Mouse (Mus musculus) embryonic facial prominence, embryonic 11.5 days (tissue): Measurements from ENCODE around the gene Sec14l5. TPM values are rescaled to one million over a fixed set of nuclear protein-coding genes. Genes with fewer than 3 reads are reported as not detected.

Experiments used
- ATAC-seq: fragments of 200-750 bp; cut with Nextera tagmentation; replicated peaks from 2 replicates; pipeline ENCODE4 v1.8.0; 2017; ENCODE audit warnings: low read depth; ENCODE audit not compliant: insufficient number of reproducible peaks, low FRiP score, low TSS enrichment
- DNase-seq: peaks from one replicate; pipeline ENCODE4 v3.0.0-alpha.2; 2015; ENCODE audit warnings: low spot score
- H3K27ac ChIP-seq: fragments of 300-500 bp; sonication (generic); replicated peaks from 2 replicates; pipeline ENCODE4 v1.5.1; 2014; ENCODE audit warnings: mild to moderate bottlenecking, low read depth, low read length, control low read depth
- H3K27me3 ChIP-seq: fragments of 300-500 bp; sonication (generic); 2 replicates; pipeline ENCODE4 v1.6.1; 2014; ENCODE audit warnings: mild to moderate bottlenecking, low read length, moderate library complexity, mixed read lengths; ENCODE audit not compliant: control insufficient read depth, insufficient read depth
- H3K36me3 ChIP-seq: fragments of 300-500 bp; sonication (generic); replicated peaks from 2 replicates; pipeline ENCODE4 v1.6.1; 2014; ENCODE audit warnings: low read depth, mild to moderate bottlenecking, low read length, moderate library complexity, mixed read lengths; ENCODE audit not compliant: control insufficient read depth, insufficient read depth
- H3K4me1 ChIP-seq: fragments of 300-500 bp; sonication (generic); 2 replicates; pipeline ENCODE4 v1.6.1; 2014; ENCODE audit warnings: low read length, mixed read lengths; ENCODE audit not compliant: control insufficient read depth, insufficient read depth
- H3K4me2 ChIP-seq: fragments of 300-500 bp; sonication (generic); 2 replicates; pipeline ENCODE4 v1.6.1; 2014; ENCODE audit warnings: low read depth, mild to moderate bottlenecking, control low read depth, low read length, moderate library complexity
- H3K4me3 ChIP-seq: fragments of 300-500 bp; sonication (generic); 2 replicates; pipeline ENCODE4 v1.5.1; 2014; ENCODE audit warnings: low read depth, low read length, control low read depth
- H3K9ac ChIP-seq: fragments of 300-500 bp; sonication (generic); replicated peaks from 2 replicates; pipeline ENCODE4 v1.6.1; 2014; ENCODE audit warnings: mild to moderate bottlenecking, control low read depth, low read length
- H3K9me3 ChIP-seq: fragments of 300-500 bp; sonication (generic); replicated peaks from 2 replicates; pipeline ENCODE4 v1.6.1; 2016; ENCODE audit warnings: mild to moderate bottlenecking, low read length, inconsistent platforms, mixed read lengths; ENCODE audit not compliant: control insufficient read depth
- WGBS: fragments of 180-500 bp; shearing (Covaris S2); extraction: QIAGEN DNeasy Blood & Tissue Kit; methylation state at CpG from one replicate; pipeline ENCODE4 v1.1.7; 2014; 5-methylcytosine and 5-hydroxymethylcytosine counted together
- polyA plus RNA-seq: library from polyadenylated mRNA; unstranded; fragments of >200 nt; fragmentation: Nextera tagmentation; extraction: Ambion mirVana; gene quantifications from 2 replicates; pipeline ENCODE4 v1.2.1, GENCODE M21; 2014

Sec14l5 gene
- polyA plus RNA-seq, 1 experiment from 2014 or later = 0.07 TPM

DNA sequence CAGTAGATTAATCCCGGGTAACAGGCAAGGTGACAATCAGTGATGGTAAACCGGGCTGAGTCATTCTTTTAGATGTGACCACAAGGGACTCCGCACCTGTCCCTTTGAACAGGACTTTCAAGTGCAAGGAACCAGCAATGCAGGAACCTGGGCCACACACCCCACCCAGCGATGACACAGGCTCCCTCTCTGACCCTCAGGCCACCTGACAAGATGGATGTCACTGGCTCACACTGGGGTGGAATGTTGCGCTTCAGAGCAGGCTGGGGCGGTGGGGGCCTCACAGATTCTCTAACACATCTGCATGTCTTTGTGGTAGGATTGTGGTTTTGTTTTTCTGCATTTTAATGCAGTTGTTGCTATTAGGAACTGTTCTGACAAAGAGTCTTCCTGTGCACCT, 23.4 kb upstream of the Sec14l5 start:
- Histone ChIP-seq H3K4me3 (no peak overlapping the region), H3K9ac (no peak overlapping the region), H3K9me3 (no peaks in the 10 kb centered on the region), H3K27ac (no peak overlapping the region), H3K36me3 (no peaks in the 10 kb centered on the region), H3K4me1 (no peaks in the 10 kb centered on the region), H3K27me3 (no peaks in the 10 kb centered on the region; the same call in 1 of the 2 replicates), H3K4me2 (no peak overlapping the region)
- WGBS = 73% methylated on average over 6 of the region's 6 CpGs
- DNase-seq = no peak
- no peak for ATAC-seq

DNA sequence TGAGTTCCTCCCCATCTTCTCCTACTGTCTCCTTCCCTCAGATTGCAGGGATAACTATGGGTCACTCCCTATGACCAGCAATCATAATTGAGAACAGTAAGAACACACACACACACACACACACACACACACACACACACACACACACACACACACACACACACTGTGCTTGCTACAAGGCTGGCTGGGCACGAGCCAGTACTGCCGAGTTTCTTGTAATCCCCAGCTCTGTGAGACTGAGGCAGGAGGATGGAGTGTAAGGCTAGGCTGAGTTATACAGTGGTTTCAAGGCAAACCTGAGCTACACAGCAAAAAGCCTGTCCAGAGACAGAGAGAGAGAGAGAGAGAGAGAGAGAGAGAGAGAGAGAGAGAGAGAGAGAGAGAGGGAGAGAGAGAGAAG, 16.7 kb upstream of the Sec14l5 start:
- Histone ChIP-seq H3K4me1 (peaks cover 3% of the 10 kb centered on the region), H3K9me3 (no peaks in the 10 kb centered on the region), H3K4me2 (no peak overlapping the region), H3K36me3 (no peaks in the 10 kb centered on the region), H3K27me3 (peaks cover 40% of the 10 kb centered on the region), H3K4me3 (no peak overlapping the region), H3K27ac (no peak overlapping the region), H3K9ac (no peak overlapping the region)
- ATAC-seq (no peak), DNase-seq (no peak)
- WGBS = 38% methylated on average over 2 of the region's 2 CpGs

DNA sequence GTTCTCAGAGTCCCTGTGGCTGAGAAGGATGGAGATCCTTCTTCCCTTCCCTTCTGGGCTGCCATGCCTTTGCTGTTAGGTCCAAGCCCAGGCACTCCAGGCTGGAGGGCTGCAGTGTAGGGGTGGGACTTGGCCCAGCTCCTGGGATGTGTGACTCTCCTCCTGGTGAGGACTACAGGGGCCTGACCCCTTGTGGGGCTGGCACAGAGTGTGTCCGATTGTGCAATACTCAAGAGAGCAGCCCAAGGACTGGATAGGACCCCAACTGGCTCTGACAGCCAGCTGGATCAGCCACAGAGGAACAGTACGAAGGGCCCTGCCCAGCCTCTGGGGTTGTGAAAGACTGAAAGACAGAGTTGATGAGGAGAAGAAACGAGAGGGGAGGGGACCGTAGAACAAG, 16.1 kb upstream of the Sec14l5 start:
- H3K4me1 ChIP-seq = peaks cover 3% of the 10 kb centered on the region
- no peak overlapping the region for H3K4me3 ChIP-seq
- H3K9ac ChIP-seq = no peak overlapping the region
- DNase-seq = no peak
- peaks cover 40% of the 10 kb centered on the region for H3K27me3 ChIP-seq
- no peaks in the 10 kb centered on the region for H3K9me3 ChIP-seq
- 15% methylated on average over 4 of the region's 4 CpGs for WGBS
- no peaks in the 10 kb centered on the region for H3K36me3 ChIP-seq
- H3K27ac ChIP-seq = no peak overlapping the region
- ATAC-seq = no peak
- H3K4me2 ChIP-seq = no peak overlapping the region

DNA sequence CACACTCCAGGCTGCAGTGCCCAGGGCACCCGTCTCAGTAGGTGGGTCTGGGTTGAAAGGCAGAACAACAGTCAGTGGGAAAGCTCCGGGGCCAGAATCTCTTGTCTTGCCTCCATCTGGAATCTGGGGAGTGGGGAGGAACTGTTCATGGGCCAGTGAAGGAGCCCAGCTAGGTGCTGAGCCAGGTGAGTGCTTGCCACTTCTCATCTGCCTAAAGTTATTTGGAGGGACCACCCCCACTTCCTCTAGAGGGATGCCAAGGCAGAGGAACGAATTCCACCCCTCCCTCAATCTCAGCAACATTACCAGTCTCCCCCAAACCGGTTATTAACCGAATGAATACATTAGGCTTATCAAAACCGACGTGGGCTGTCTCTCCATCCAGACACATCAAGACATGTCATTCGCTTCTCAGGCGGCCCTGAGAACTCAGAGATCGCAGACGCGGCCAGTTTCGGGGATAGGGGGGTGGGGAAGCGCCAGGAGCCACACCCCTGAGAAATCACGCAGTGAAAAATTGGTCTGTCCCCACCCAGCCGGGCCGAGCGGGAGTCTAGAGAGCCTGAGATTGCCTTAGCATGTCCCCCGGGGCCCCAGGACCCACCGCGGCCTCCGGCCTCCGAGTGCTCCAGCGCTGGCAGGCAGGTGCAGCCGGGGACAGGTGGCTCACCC, 15.5 kb upstream of the Sec14l5 start:
- peak overlapping the region; percentile 31; the same call in 1 of the 2 replicates for H3K4me3 ChIP-seq
- no peak overlapping the region for H3K27ac ChIP-seq
- H3K4me1 ChIP-seq = peaks cover 3% of the 10 kb centered on the region
- ATAC-seq (no peak; the same call in 1 of the 2 replicates), DNase-seq (no peak)
- H3K9me3 ChIP-seq = no peaks in the 10 kb centered on the region
- peaks cover 40% of the 10 kb centered on the region for H3K27me3 ChIP-seq
- WGBS = 2% methylated on average over 25 of the region's 25 CpGs
- no peaks in the 10 kb centered on the region for H3K36me3 ChIP-seq
- peak overlapping the region; percentile 41 for H3K4me2 ChIP-seq
- no peak overlapping the region for H3K9ac ChIP-seq

- DNase-seq (peak; percentile 36), ATAC-seq (peak; percentile 54; the same call in 1 of the 2 replicates)
- Histone ChIP-seq H3K4me3 (peak within 1 kb of the TSS; percentile 31), H3K4me1 (peaks cover 3% of the 10 kb centered on the region), H3K27me3 (peaks cover 40% of the 10 kb centered on the region), H3K27ac (no peak within 1 kb of the TSS), H3K36me3 (no peaks in the 10 kb centered on the region), H3K4me2 (peak within 1 kb of the TSS; percentile 41), H3K9ac (no peak within 1 kb of the TSS), H3K9me3 (no peaks in the 10 kb centered on the region)
- 1% methylated on average over 38 of the region's 39 CpGs for WGBS
These were observed 14.5 kb upstream of the Sec14l5 start, which contains the start of gene Ppl for GRCm38 (mm10) chr16:5132401-5132801. Gene Ppl, minus strand, starts transcription at chr16:5132421.

- 0 out of 2 replicates have a peak, but pooled peaks have one; percentile 27 for ATAC-seq
- H3K27me3 ChIP-seq = peaks cover 39% of the 10 kb centered on the region
- no peak overlapping the region for H3K4me3 ChIP-seq
- peaks cover 3% of the 10 kb centered on the region for H3K4me1 ChIP-seq
- no peak for DNase-seq
- no peaks in the 10 kb centered on the region for H3K36me3 ChIP-seq
- H3K9me3 ChIP-seq = no peaks in the 10 kb centered on the region
- H3K4me2 ChIP-seq = no peak overlapping the region
- H3K9ac ChIP-seq = no peak overlapping the region
- H3K27ac ChIP-seq = no peak overlapping the region
- WGBS = 78% methylated on average over 14 of the region's 14 CpGs
These were observed 12.1 kb upstream of the Sec14l5 start for GRCm38 (mm10) chr16:5134623-5135330.

DNA sequence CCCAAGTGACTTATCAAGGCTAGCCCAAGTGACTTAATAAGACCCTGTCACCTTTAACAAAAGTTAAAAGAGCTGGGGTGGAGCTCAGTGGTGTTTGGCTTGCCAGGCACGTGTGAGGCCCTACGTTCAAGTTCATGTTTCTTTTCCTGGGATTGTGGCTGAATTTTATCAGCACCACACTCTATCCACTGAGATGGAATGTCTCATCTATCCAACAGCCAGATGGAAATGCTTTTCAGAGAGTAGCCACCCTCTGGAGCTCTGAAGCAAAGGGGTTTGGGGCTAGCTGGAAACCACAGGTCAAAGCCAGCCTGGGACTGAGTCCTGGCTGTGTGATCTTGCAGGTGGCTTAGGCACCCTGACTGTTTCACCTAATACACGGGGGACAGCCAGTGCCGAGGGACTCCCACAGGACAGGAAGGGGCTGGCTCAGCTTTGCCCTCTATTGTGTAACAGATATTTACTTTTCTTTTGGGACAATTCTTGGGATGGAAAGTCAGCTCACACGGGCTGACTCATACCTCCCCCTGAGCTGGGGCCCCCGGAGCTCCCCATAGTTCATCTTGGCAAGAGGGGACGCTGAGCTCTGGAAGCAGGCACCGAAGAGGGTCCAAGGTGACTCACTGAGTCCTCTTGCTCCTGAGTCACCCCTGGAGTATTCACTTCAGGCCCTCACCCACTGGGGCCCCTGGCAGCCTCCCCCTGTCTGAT, 11.2 kb upstream of the Sec14l5 start:
- Histone ChIP-seq H3K27ac (no peak overlapping the region), H3K36me3 (no peaks in the 10 kb centered on the region), H3K4me2 (no peak overlapping the region), H3K4me3 (no peak overlapping the region), H3K9me3 (no peaks in the 10 kb centered on the region), H3K4me1 (peaks cover 3% of the 10 kb centered on the region), H3K9ac (no peak overlapping the region), H3K27me3 (peaks cover 32% of the 10 kb centered on the region)
- DNase-seq (no peak), ATAC-seq (no peak)
- 75% methylated on average over 8 of the region's 8 CpGs for WGBS
